Mouse (Mus musculus): ENCODE results near the gene Col15a1.

Col15a1 gene

DNA sequence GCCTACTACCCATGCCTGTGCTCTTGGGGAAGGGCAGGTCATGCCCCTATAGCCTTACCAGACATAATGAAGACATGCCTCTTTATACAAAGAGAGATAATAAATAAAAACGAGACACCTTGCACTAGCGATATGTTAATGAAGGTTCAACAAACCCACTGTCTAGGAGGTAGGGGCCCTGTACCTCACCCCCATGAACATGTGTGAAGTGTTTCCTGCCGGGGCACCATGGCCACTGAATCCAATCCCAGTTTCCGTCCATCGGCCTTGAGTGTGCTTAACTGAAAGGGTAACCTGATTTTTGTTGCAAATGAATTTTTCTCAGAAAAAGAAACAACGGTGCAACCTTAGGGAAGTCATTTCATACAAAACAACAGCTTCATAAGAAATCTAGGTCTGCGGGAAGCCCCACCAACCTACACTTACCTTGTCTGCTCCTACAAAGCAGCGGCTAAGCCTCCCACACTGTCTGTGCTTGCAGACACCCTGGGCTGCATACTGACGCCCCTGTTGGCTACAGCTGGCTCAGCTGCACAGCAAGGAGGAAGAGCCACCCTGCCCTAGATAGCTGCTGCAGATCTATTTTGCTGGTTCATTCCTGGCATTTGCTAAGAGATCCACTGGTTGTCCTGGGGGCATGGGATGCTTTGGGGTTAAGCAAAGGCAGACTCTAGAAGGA, 64.6 kb downstream of the Col15a1 start:
- peak; percentile 78 for ATAC-seq (ENCODE audit: low TSS enrichment)

DNA sequence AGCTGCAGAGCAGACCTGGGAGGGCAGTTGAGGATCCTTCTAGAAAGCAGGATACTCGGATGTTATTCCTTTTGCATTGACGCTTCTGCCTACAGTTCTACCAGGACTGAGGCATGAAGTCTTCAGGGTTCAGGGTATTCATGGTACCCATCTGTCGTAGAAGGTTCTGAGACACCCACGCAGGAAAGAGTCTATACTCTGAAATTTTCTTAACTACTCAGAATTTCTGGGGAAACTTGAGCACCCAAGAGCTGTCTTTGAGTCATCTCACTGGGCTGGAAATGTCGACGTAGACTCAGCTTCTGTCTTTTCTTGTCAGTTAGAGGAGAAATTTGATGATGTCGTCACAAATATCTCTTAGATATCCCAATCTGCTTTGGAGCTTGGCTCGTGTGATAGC, 65.8 kb downstream of the Col15a1 start:
- peak; percentile 75 for ATAC-seq (ENCODE audit: low TSS enrichment)

GRCm38 (mm10) chr4:47274911-47275310, 67.0 kb downstream of the Col15a1 start:
- no peak for ATAC-seq (ENCODE audit: low TSS enrichment)

GRCm38 (mm10) chr4:47278397-47278796, 70.4 kb downstream of the Col15a1 start:
- no peak for ATAC-seq (ENCODE audit: low TSS enrichment)

- no peak for ATAC-seq (ENCODE audit: low TSS enrichment)
These were observed 71.2 kb downstream of the Col15a1 start for GRCm38 (mm10) chr4:47279085-47279707.

DNA sequence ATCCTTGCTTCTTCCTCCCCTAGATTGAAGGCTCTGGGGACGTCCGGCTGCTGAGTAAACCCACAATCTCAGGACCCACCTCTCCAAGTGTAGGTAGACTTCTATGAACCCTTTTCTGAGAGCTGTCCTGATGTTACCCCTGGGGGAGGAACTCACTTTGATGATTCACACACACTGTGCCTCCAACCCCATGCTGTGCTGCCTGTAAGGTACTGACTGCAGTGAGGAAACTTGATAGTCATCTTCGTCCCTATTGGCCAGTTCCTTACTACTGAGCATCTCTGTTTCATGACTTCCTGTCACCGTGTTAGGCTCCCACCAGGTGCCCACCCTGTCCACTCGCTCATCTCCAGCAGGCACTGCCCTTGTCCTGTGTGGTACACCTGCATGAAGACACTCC, 72.2 kb downstream of the Col15a1 start:
- peak; percentile 39; the same call in 1 of the 2 replicates for ATAC-seq (ENCODE audit: low TSS enrichment)

DNA sequence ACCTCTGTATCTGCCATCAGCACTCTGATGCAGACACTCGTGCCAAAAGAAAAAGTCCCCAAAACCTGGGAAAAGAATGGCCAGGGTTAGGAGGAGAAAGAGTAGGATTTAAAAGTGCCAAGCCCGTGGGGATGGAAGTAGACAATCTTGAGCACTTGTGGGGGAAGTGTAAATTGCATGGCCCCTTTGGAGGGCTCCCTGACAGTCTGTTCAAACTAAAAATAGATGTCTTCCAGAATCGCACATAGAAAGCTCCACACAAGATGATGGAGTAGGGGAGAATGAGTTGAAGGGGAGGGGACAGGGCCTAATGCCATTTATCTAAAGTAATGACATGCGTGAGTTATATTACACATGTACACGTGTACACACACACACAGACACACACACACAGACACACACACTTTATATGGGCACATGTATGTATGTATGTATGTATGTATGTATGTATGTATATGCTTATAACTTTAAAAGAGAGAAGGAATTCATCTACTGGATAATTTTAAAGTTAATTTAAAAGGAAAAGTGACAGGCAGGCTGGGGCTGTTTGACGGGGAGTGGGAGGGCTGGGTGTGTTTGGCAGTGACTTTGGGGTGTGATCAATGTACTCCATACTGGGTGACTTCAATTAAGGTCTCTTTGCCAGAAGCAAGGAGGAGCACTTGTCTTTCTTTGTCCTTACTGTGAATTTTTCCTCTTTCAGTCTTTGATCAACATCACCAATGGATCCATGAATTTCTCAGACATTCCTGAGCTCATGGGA, 74.1 kb downstream of the Col15a1 start:
- peak; percentile 61 for ATAC-seq (ENCODE audit: low TSS enrichment)

- ATAC-seq (ENCODE audit: low TSS enrichment) = no peak
These were observed 76.3 kb downstream of the Col15a1 start for GRCm38 (mm10) chr4:47284311-47284710.

DNA sequence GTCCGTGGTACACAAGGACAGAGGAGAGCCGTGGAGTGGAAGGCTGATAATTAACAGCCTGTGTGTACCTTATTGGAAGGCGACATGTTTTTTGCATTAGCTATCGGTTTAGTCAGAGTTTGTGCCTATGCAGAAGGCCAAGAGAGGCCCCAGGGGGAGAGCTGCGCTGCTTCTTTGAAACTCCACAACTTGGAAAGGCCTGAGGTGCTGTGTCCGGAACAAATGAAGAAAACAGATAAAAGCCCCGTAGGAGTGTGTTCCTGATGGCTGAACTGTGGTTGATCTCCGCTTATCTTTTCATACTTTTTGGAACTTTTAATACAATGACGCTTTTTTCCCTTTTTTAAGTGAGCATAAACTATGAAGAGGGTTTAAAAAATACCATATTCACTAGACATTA, 76.9 kb downstream of the Col15a1 start:
- no peak for ATAC-seq (ENCODE audit: low TSS enrichment)

DNA sequence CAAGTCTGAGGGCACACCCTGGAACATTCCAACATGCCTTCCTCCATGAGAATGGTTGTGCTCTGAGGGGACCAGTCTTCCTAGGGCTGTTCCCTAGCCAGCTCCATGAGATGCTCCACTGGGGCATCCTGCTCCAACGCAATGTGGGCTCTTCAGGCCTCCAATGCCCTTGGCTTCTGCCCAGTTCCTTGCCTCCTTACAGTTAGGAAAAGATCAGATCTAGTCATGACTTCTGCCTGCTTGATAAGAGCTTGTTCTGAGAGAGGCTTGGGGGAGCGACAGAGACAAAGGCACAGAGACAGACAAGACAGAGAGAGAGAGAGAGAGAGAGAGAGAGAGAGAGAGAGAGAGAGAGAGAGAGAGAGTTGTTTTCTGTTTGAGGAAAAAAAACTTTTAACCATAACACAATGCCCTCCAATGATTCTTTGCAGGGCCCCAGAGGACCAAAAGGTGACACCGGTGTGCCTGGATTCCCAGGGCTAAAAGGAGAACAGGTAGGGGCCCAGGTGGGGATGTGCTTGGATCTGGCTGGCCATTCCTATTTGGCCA, 78.7 kb downstream of the Col15a1 start:
- no peak for ATAC-seq (ENCODE audit: low TSS enrichment)

GRCm38 (mm10) chr4:47287468-47287867, 79.5 kb downstream of the Col15a1 start:
- ATAC-seq (ENCODE audit: low TSS enrichment) = no peak

DNA sequence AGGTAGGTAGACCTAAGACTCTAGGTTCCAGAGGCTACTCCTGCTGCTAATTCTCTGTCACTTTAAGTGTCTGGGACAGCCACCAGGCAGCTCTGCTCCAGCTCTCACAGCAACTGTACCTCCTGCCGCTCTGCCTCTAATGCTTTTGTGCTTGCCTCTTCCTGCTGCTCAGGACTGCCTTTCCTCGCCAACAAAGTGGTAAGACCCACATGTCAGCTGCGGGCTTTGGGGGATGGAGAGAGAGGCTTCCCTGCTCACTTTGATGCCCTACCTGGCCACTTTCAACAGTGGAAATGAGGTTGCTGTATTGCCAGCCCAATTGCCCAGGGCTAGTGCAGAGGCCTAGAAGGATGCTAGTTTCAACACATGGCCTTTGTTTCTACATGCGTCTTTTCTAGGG, 80.3 kb downstream of the Col15a1 start:
- no peak for ATAC-seq (ENCODE audit: low TSS enrichment)

- no peak for ATAC-seq (ENCODE audit: low TSS enrichment)
These were observed 81.6 kb downstream of the Col15a1 start for GRCm38 (mm10) chr4:47289526-47289925.

DNA sequence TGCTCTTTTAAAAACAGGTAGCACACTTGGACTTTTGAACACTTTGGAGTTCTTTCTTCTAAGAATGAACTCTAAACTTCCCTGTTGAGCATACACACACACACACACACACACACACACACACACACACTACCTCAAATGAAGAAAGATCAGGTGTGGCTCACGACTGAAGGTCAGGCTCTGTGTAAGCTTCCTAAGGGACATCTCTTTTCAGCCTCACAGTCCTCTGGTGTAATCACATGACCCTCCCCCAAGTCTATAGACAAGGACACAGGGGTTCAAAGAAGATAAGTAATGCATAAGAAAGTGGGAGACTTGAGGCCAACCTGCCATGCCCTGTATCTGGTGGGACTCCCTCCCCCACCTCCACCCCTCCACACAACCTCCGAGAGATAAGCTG, 82.5 kb downstream of the Col15a1 start:
- ATAC-seq (ENCODE audit: low TSS enrichment) = no peak

DNA sequence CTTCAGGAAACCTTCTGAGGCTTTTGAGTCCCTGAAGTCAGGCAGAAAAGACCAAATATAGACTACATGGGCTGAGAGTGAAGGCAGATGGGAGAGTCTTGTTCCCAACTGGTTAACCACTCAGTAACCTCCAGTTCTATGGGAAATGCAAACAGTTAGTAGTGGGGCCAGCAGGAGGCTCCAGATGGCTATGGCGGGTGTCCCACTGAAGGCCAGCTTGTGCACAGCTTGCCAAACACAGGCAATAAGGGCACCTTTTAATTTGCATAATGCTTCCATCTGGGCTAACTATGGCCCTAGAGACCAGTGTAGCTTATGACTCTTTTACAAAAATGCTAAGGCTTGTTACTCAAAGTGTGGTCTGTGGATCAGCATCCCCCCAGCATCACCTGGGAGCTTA, 83.1 kb downstream of the Col15a1 start:
- ATAC-seq (ENCODE audit: low TSS enrichment) = 0 out of 2 replicates have a peak, but pooled peaks have one; percentile 24

GRCm38 (mm10) chr4:47292956-47293355, 85.0 kb downstream of the Col15a1 start:
- ATAC-seq (ENCODE audit: low TSS enrichment) = peak; percentile 79

DNA sequence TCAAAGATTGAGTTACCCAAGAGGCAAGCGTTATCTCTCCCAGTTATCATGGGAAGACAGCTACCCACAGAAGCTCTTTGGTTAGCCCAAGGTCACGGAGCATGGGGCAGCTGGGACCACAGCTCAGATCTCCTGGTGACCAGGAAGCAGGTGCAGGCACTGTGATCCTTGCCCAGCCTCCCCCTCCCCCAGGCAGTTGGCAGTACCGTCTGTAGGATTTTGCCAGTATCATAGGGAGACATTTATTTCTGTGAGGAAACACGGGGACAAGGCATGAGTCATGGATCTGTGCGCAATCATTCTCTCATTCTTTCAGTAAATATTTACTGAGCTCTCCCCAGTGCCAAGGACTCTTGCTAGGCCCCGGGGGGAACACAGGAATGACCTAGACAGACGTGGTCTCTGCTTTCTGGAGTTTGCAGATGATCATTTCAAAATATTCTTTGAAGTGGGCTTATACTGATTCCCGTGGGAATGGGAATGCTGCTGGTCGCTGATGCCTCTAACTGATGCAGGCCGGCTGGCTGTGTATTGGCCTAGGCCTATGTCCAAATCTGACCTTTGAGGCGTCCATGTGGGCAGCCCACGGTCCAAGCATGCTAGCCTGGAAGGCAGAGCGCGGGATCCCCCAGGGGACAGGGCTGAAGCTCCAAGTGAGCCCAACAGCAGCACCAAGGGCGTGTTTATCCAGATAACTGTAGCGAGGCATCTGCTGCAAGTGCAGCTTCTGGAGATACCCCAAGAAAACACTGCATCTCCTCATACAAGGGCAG, 86.0 kb downstream of the Col15a1 start:
- ATAC-seq (ENCODE audit: low TSS enrichment) = peak; percentile 82

DNA sequence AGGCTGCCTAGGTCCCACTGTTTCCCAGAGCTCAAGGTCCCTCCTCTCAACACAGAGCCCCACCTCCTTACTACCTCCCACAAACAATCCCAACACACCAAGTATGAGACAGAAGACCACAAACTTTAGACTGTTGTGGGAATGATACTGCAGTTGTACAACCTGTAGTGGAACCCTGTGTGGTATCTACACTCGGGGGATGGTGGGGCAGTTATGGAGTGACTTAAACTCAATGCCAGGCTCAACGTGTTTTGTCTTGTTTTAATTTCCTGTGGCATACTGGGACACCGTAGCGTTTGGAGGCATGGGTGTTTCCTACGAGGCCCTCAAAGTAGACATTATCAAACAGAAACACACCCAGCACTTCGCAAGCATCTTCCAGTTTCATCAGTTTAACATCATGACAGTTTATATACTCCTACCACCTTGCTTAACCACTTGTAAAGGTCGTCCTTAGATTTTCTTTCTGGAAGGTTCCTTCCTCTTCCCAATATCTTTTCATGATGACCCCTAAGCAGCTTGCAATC, 86.6 kb downstream of the Col15a1 start:
- ATAC-seq (ENCODE audit: low TSS enrichment) = no peak

GRCm38 (mm10) chr4:47295547-47295946, 87.6 kb downstream of the Col15a1 start:
- no peak for ATAC-seq (ENCODE audit: low TSS enrichment)

DNA sequence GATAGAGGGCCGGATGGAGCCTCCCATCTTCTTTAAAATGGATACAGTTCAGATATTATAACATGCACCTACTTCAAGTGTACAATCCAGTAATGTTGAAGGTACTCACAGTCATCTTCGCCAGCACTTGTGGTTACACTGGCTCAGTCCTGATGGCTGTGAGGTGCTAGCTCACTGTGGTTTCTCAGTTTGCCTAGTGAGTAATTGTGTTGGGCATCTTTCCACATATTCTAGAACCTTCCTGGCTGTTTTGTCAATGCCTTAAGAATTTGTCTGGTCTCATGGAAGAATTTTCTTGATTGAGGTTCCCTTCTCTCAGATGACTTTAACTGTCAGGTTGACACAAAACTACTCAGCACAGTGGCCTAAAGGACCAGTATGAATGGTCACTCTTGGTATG, 92.7 kb downstream of the Col15a1 start:
- ATAC-seq (ENCODE audit: low TSS enrichment) = no peak

DNA sequence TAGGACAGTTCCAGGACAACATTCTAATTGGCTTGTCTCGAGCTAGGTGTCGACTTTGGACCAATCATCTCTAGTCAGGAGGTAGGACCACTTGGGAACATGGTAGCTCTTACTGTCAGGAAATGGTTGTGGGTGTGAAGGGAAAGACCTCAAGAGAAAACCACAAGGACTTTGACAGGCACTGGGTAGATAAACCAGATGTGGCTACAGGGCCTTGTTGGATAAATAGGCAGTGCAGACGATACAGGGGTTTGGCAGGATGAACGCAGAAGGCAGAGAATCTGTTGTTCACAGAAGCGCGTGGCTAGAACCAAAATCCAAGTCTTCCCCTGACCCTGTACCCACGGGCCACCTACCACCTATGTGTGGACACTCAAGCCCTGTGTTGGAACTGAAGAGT, 94.6 kb downstream of the Col15a1 start:
- no peak for ATAC-seq (ENCODE audit: low TSS enrichment)
